Mouse (Mus musculus) testis, postnatal 14 days (tissue): ENCODE measurements around the gene Arsg.
"Not testable (repeated sequence)": the region's sequence is repeated elsewhere in the genome, so short reads cannot be mapped to it uniquely, and the experiment has no call there.

Source experiments
- DNase-seq: peaks from one replicate; pipeline ENCODE4 v3.0.0; 2021; ENCODE audit warnings: low spot score

The Arsg gene

GRCm38 (mm10) chr11:109470170-109470569 is 3.0 kb upstream of the Arsg start:
- no peak for DNase-seq

DNA sequence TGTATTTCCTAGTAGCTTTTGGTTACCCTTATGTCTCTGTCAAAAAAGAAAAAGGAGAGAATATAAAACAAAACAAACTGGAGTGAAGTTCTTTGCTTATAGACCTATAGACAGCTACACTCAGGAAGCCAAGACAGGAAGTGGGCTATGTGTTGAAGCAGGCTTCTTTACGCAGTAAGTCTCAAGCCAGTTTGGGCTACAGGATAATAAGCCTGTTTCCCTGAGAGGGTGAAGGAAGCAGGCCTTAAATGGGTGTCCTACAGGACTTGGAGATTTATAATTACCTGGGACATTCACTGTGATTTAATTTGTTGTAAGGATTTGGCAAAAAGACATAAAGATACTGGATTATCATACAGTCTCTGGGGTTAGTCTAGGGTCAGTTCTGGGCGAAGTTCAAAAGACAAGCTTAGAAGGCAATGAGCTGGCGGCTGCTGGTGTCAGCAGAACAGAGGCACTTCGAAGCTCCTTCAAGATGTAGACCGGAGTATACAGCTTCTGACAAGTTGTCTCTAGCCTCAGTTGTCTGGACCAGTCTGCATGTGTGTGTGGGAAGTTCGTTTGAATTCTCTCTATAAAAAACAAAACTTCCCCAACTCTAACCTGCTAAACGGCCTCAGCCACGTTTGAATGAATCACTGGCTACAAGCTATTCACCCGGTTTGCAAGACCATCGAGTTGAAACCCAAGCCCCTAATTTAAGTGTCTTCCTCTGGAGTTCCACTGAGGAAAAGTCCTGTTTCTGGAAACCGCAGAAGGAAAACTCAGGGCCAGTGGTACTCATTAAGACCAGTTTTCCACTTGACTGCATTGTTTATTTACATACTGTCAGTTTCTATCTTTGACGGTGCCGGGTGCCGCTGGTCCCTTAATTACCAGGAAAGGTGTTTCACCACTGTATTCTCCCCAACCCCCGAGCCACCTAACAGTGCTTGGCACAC is 2.0 kb upstream of the Arsg start:
- no peak for DNase-seq

- DNase-seq: peak; percentile 24
These were observed 943 bp upstream of the Arsg start for GRCm38 (mm10) chr11:109472171-109472691.

DNA sequence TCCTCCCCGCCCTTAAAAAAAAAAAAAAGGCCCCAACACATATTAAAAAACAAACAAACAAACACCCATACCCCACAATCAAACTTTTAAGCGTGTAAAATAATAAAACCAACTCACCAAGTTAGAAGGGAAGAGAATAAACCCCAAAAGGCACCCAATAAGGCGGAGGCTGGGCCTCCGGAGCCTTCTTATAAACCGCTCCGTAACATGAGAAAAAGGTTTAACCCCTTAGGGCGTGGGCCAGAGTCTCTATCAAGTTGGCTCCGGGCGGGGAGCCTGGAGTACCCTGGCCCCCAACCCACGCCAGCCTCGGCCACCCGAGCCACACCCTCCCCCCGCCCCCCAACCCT is 378 bp upstream of the Arsg start:
- DNase-seq: no peak

- DNase-seq: no peak
These were observed 1.0 kb downstream of the Arsg start for GRCm38 (mm10) chr11:109474086-109474742.

DNA sequence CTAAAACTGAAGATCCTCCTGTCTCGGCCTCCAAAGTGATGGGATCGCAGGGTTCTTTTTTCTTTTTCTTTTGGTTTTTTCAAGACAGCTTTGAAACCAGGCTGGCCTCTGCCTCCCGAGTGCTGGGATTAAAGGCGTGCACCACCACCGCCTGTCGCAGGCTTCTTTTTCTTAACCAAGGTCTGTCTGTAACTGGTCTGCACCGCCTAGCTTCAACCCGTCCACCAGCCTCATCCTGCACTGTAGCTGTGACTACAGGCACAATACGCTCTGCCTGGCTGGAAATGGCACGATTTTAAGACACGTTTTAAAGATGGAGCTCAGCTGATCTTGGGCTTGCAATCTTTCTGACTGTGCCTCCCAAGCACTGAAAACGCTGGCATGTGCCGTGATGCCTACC is 1.7 kb downstream of the Arsg start:
- DNase-seq: no peak

DNA sequence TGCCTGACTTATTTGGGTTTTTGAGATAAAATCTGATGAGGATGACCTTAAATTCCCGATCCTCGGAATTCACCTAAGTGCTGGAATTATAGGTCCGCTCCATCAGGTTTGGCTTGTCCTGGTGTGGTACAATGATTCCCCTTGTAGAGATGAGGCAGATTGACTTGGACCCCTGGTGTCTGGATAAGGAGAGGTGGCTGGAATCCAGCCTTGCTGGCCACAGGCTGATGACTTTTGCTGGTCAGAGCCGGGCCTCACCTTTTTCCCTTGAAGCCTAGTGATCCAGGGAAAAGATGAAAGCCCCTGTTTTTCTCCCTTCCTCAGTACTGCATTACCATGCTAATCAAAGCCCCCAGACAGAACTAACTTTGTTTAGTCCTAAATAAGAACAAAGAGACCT is 2.5 kb downstream of the Arsg start:
- no peak for DNase-seq

DNA sequence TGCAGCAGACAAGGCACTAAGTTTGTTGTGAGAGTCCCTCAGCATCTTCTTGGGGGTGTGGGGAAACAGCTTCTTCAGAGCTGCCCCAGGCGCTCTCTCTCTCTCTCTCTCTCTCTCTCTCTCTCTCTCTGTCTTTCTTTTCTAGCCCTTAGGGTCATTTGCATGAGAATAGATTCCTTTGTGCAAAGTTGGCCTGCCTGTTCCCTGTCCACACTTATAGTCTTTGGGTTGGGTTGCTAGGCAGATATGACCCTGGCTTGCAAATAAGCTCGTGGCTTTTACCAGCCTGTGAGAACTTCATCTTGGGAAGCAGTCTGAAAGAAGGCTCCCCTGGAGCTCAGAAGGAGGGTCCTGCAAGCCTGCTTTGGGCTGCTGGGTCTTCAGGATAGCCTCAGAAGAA is 3.1 kb downstream of the Arsg start:
- DNase-seq: no peak

DNA sequence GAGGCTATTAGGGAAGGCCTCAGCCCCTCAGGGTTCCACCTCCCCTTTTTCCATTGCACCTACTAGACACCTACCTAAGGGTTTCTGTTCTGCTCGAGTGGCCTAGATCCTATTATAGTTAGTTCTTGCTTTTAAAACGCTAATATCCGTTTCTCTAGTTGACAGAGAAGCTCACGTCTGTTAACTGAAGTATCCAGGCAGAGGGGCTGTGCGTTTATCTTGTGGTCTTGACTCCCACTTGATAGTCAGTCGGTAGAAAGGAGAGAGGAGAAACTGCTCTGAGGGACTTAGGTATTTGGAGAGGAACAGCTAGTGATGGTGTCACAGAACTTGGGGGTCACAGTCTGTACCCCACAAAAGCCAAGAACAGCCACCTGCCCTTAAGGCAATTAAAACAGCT is 3.5 kb downstream of the Arsg start:
- no peak for DNase-seq

DNA sequence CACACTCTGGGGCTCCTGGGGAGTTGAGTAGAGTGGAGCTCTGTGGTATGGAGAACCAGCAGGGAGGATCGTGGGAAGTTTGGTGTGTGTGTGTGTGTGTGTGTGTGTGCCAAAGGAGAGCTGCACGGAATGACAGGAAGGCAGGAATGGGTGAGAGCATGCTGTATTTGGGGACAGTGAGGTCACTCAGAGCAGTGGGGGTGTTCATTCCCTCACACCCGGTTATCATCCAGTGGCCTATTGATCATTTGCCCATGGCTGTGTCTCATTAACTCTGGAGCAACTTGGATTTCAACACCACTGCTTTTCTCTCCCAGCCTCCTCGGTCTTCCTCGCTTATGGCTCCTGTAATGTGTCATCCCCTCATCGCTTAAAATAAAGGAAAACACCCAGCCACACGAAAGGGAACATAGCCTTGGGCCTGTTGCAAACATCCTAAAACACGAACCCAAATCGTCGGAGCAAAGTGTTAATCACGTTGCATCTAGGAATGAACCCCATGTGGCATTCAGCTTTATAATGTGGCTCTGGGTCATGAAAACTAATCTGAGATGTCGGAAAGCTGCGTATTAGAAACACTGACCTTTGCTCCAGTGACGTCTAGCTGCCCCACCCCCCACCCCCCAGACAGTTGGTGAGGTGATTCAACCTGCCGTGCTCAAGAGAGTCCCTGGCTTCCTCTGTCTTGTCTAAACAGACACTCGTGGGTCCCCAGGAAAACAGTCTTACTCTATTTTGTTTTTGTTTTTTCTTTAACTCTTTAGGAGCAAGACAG is 4.6 kb downstream of the Arsg start:
- no peak for DNase-seq

GRCm38 (mm10) chr11:109479575-109480285 is 6.6 kb downstream of the Arsg start:
- DNase-seq: no peak

- DNase-seq: no peak
These were observed 7.3 kb downstream of the Arsg start for GRCm38 (mm10) chr11:109480440-109480839.

GRCm38 (mm10) chr11:109485398-109486045 is 12.3 kb downstream of the Arsg start:
- DNase-seq: peak; percentile 29

- DNase-seq: no peak
These were observed 13.9 kb downstream of the Arsg start for GRCm38 (mm10) chr11:109487111-109487510.

DNA sequence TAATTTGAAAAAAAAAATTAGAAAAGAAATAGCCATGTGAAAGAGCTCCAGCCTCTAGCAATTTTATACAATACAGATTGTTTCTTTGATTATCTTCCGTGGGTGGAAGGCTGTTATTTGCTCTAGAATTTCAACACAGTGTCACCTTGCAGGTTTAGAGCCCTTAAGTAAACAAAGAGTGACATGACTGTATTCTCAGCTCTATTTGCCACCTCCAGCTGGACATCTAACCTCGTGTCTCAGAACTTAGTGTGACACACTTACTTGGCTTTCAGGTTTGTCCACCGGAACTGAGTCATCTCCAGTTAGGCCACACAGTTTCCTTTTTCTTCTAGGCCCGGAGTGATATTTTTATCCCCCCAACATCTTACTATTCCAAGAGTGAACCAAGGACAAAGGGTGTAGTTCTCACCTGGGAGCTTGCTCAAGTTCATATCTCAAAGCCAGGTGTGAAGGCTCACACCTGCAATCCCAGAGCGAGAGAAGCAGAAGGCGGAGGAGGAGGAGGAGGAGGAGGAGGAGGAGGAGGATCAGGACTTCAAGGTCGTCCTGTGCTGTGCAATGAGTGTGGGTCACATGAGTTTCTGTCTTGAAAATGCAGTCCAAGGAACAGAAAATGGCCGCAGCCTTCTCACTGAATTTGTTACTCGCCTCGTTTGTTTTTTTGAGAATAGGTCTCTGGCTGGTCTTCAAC is 15.0 kb downstream of the Arsg start:
- no peak for DNase-seq

GRCm38 (mm10) chr11:109489763-109490162 is 16.6 kb downstream of the Arsg start:
- DNase-seq: no peak

DNA sequence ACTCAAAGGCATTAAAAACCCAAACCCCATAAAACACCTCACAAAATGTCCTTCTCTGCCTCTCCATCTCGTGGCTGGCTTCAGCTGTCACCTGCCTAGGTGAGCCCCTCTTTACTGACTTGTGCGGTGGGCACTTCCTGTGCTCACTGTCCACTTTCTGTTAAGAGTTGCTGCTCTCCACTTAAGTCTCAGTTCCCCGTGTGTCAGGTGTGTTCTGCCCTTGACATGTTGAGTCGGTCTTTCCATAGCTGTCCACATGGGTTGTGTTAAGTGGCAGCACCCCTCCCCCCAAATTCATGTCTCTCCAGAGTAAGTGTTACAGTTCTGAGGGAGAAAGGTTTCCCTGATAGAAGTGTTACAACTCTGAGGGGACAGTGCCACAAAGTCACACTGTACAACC is 18.7 kb downstream of the Arsg start:
- no peak for DNase-seq

DNA sequence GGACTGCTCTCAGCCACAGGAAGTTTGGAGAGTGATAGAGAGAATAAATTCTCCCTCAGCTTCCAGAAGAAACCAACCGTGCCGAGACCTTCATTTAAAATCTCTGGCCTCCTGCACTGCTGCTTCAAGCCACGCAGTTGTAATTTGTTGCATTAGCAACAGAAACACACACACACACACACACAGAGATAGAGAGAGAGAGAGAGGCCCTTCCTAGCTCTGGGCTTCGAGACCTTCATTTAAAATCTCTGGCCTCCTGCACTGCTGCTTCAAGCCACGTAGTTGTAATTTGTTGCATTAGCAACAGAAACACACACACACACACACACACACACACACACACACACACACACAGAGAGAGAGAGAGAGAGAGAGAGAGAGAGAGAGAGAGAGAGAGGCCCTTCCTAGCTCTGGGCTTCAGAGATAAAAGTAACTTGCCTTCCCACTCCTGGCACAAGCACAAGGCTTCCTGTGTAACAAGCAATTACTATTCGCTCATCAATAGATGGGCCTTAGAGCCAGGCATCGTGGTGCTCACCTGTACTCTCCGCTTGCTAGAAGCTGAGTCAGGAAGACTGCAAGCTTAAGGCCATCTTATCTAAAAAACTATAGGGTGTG is 19.8 kb downstream of the Arsg start:
- DNase-seq: not testable (repeated sequence)

- DNase-seq: no peak
These were observed 22.0 kb downstream of the Arsg start for GRCm38 (mm10) chr11:109494890-109495770.
